Mouse (Mus musculus): ENCODE data around the gene Pigh. TPM values are rescaled to one million over a fixed set of nuclear protein-coding genes. Genes with fewer than 3 reads are reported as not detected.

Pigh gene
- 6.2 and 9.8 TPM in 2 replicates for total RNA-seq (2014; rRNA removed; ENCODE audit: low replicate concordance)
- polyA plus RNA-seq (2015; fragmentation: Nextera tagmentation; extraction: Ambion mirVana): 9.6 and 9.7 TPM in 2 replicates

DNA sequence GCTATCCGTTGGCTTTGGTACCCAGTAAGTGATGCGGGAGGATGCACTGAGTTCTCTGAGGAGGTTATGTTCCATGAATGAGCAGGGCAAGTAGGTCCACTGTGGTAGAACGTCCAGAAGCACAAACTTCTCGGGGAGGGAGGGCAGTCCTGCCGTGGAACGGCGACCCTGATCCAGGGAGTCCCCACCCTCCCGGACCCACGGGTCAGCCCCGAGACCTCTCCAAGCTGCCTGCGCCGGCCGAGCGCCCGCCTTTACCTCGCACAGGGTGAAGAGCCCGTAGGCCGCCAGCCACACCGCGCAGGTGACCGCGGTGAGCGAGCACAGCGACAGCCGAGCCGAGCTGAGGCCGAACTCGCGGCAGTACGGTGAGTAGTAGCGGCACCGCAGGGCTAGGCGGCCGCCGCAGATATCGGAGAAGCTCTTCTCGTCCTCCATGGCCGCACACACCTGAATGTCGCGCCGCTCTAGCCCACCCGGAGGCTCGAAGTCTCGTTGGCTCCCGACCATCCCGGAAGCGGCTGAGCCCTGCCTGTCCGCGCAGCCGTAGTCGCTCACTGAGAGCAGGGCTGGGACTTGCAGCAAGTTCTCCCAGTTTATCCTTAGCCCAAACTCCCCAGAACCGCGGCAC, at the start of gene Pigh:
Pigh (minus strand) TSS at position 470 of the 631 bp plus-strand sequence.
- ATAC-seq (ENCODE audit: insufficient read depth, low read depth): peak; percentile 94
- DNase-seq (ENCODE audit: low spot score): peak; percentile 82
- Histone ChIP-seq H3K9ac (replicated peaks; ENCODE audit: low read depth, low read length) (peak within 1 kb of the TSS; percentile 82), H3K27ac (ENCODE audit: low read depth) (no peak within 1 kb of the TSS), H3K4me3 (ENCODE audit: low read depth, low read length) (peak within 1 kb of the TSS; percentile 86), H3K4me2 (ENCODE audit: low read depth, low read length) (peak within 1 kb of the TSS; percentile 96), H3K4me1 (ENCODE audit: control insufficient read depth, insufficient read depth) (peaks cover 3% of the 10 kb centered on the region; the same call in 1 of the 2 replicates), H3K36me3 (replicated peaks; ENCODE audit: control insufficient read depth, insufficient read depth, low read length) (0 out of 2 replicates have a peak, but pooled peaks cover 3% of the 10 kb centered on the region), H3K27me3 (ENCODE audit: control insufficient read depth, insufficient read depth, low read length) (no peaks in the 10 kb centered on the region), H3K9me3 (replicated peaks; ENCODE audit: control insufficient read depth, low read length) (no peaks in the 10 kb centered on the region)
- WGBS: under 1% methylated on average over 53 of the region's 53 CpGs
- no peak for TF ChIP-seq EP300 (IDR thresholded peaks at IDR 0.05; ENCODE audit: low read depth)
- no peak for TF ChIP-seq CTCF (IDR thresholded peaks at IDR 0.05; ENCODE audit: low read depth)

DNA sequence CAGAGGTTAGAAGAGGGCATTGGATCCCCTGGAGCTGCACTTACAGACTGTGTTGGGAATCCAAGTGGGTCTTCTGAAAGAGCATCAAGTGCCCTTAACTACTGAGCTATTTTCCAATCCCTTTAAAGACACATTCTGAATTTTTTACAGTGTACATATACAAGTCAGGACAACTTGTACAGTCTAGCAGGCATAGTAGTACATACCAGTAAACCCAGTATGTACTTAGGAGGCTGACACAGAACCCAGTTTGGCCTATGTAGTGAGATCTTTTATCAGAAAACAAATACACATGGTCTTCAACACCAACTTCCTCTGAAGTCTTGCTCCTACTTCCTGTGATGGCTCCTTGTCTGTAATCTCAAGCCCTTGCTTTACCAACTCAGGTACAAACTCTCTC, 49.5 kb upstream of the Pigh start:
- TF ChIP-seq EP300 (IDR thresholded peaks at IDR 0.05; ENCODE audit: low read depth) (no peak), CTCF (IDR thresholded peaks at IDR 0.05; ENCODE audit: low read depth) (no peak)
- no peaks in the 10 kb centered on the region for H3K27me3 ChIP-seq (ENCODE audit: control insufficient read depth, insufficient read depth, low read length)
- ATAC-seq (ENCODE audit: insufficient read depth, low read depth) (no peak), DNase-seq (ENCODE audit: low spot score) (no peak)
- H3K4me1 ChIP-seq (ENCODE audit: control insufficient read depth, insufficient read depth): no peaks in the 10 kb centered on the region
- no peak overlapping the region for H3K4me3 ChIP-seq (ENCODE audit: low read depth, low read length)
- H3K36me3 ChIP-seq (replicated peaks; ENCODE audit: control insufficient read depth, insufficient read depth, low read length): no peaks in the 10 kb centered on the region
- no peak overlapping the region for H3K4me2 ChIP-seq (ENCODE audit: low read depth, low read length)
- no peak overlapping the region for H3K9ac ChIP-seq (replicated peaks; ENCODE audit: low read depth, low read length)
- no peaks in the 10 kb centered on the region for H3K9me3 ChIP-seq (replicated peaks; ENCODE audit: control insufficient read depth, low read length)
- no peak overlapping the region for H3K27ac ChIP-seq (ENCODE audit: low read depth)

DNA sequence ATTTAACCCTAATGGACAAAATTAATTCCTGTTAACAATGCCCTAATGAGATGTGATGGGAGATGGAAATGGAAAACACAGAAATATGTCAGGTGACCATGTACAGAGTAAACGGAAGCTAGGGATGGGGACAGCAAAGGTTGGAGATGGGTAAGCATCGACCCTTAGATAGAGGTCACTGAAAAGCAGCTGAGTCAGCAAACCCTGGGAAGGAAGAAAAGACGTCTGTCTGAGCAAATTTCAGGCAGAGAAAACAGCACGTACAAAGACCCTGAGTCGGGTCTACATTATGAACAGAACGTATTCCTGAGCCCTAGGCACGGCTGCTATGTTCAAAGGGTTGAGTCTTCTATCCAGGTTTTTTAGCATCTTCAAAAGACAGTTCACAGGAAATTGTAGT, 47.5 kb upstream of the Pigh start:
- Histone ChIP-seq H3K36me3 (replicated peaks; ENCODE audit: control insufficient read depth, insufficient read depth, low read length) (no peaks in the 10 kb centered on the region), H3K27ac (ENCODE audit: low read depth) (no peak overlapping the region), H3K27me3 (ENCODE audit: control insufficient read depth, insufficient read depth, low read length) (peaks cover 14% of the 10 kb centered on the region), H3K9ac (replicated peaks; ENCODE audit: low read depth, low read length) (no peak overlapping the region), H3K4me3 (ENCODE audit: low read depth, low read length) (no peak overlapping the region), H3K4me1 (ENCODE audit: control insufficient read depth, insufficient read depth) (no peaks in the 10 kb centered on the region), H3K9me3 (replicated peaks; ENCODE audit: control insufficient read depth, low read length) (no peaks in the 10 kb centered on the region), H3K4me2 (ENCODE audit: low read depth, low read length) (no peak overlapping the region)
- WGBS: 72% methylated on average over 7 of the region's 7 CpGs
- ATAC-seq (ENCODE audit: insufficient read depth, low read depth) (no peak), DNase-seq (ENCODE audit: low spot score) (no peak)
- TF ChIP-seq EP300 (IDR thresholded peaks at IDR 0.05; ENCODE audit: low read depth) (no peak), CTCF (IDR thresholded peaks at IDR 0.05; ENCODE audit: low read depth) (no peak)

DNA sequence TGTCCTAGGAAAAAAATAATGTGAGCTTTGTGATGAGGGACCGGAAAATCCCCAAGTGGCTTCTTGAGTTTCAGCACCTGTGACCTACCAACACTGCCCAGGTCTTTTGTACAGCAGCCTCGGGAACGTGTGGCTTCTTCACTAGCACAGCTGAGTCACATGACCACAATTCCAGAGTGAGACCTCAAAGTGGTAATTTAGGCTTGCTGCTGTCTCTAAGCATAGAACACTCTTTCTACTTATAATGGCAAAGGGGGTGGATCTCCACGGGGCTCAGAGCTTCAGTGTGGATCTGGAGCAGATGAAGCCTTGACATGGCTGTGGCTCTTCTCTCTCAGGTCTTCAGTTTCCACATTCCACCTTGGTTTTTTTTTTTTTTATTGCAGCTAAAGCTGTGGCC, 45.7 kb upstream of the Pigh start:
- peaks cover 9% of the 10 kb centered on the region for H3K4me1 ChIP-seq (ENCODE audit: control insufficient read depth, insufficient read depth)
- DNase-seq (ENCODE audit: low spot score): no peak
- H3K4me2 ChIP-seq (ENCODE audit: low read depth, low read length): no peak overlapping the region
- H3K9ac ChIP-seq (replicated peaks; ENCODE audit: low read depth, low read length): no peak overlapping the region
- H3K9me3 ChIP-seq (replicated peaks; ENCODE audit: control insufficient read depth, low read length): no peaks in the 10 kb centered on the region
- no peak overlapping the region for H3K27ac ChIP-seq (ENCODE audit: low read depth)
- no peak for ATAC-seq (ENCODE audit: insufficient read depth, low read depth)
- 21% methylated on average over 4 of the region's 4 CpGs for WGBS
- H3K4me3 ChIP-seq (ENCODE audit: low read depth, low read length): no peak overlapping the region
- no peaks in the 10 kb centered on the region for H3K36me3 ChIP-seq (replicated peaks; ENCODE audit: control insufficient read depth, insufficient read depth, low read length)
- TF ChIP-seq EP300 (IDR thresholded peaks at IDR 0.05; ENCODE audit: low read depth) (no peak), CTCF (IDR thresholded peaks at IDR 0.05; ENCODE audit: low read depth) (no peak)
- H3K27me3 ChIP-seq (ENCODE audit: control insufficient read depth, insufficient read depth, low read length): peaks cover 32% of the 10 kb centered on the region

DNA sequence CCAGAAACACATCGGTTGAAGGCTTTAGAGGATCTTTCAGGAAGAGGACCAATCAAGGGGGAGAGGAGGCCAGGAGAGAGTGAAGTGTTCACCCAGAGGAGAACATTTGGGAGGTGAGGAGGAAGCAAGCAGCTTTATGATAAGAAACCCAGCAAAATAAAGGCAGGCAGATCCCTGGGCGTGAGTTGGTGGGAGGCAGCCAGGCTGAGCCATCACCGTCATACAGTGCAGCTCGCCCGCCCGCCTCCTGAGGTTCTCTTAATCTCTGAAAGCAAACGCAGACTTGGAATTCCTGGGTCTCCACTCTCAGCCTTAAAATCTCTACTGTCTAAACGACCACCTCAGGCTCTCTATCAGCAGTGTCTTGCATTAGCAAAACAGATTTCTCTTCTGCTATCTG, 45.2 kb upstream of the Pigh start:
- ATAC-seq (ENCODE audit: insufficient read depth, low read depth): no peak

More for the DNA sequence above, 45.2 kb upstream of the Pigh start:
- no peaks in the 10 kb centered on the region for H3K36me3 ChIP-seq (replicated peaks; ENCODE audit: control insufficient read depth, insufficient read depth, low read length)
- no peaks in the 10 kb centered on the region for H3K9me3 ChIP-seq (replicated peaks; ENCODE audit: control insufficient read depth, low read length)
- H3K4me1 ChIP-seq (ENCODE audit: control insufficient read depth, insufficient read depth): peaks cover 9% of the 10 kb centered on the region
- WGBS: 13% methylated on average over 8 of the region's 8 CpGs
- peaks cover 36% of the 10 kb centered on the region for H3K27me3 ChIP-seq (ENCODE audit: control insufficient read depth, insufficient read depth, low read length)
- H3K4me2 ChIP-seq (ENCODE audit: low read depth, low read length): no peak overlapping the region
- TF ChIP-seq EP300 (IDR thresholded peaks at IDR 0.05; ENCODE audit: low read depth) (no peak), CTCF (IDR thresholded peaks at IDR 0.05; ENCODE audit: low read depth) (no peak)
- DNase-seq (ENCODE audit: low spot score): no peak
- H3K9ac ChIP-seq (replicated peaks; ENCODE audit: low read depth, low read length): no peak overlapping the region
- H3K27ac ChIP-seq (ENCODE audit: low read depth): no peak overlapping the region
- H3K4me3 ChIP-seq (ENCODE audit: low read depth, low read length): no peak overlapping the region
